Comparison of ENCODE assay signal across 15 mouse cellular contexts in genomic region chr5:8571118-8571517, GRCm38 (mm10). TPM values are rescaled to one million over a fixed set of nuclear protein-coding genes. Genes with fewer than 3 reads are reported as not detected.
DNase-seq lines count a peak whose midpoint lies in the region; TF ChIP-seq lines count a peak whose summit lies in the region.
"Had no signal": no experiment of that assay in that cellular context is flagged by ENCODE, and none has a peak within 500 bp of the region (broad histone marks: within the 10 kb centered on the region; RNA-seq: fewer than 3 reads in every experiment).

No protein-coding gene starts in this region.

- WGBS in lung, adult 2 months = 47% methylated on average over 3 of the region's 3 CpGs

- H3K4me1 ChIP-seq in lung, adult 2 months (ENCODE audit: control insufficient read depth, insufficient read depth, low read length) = peaks cover 5% of the 10 kb centered on the region
- H3K4me1 ChIP-seq: hindbrain, embryonic 12.5 days; limb, embryonic 13.5 days; lung, embryonic 15.5 days had no signal

- peak overlapping the region; percentile 36 for H3K4me3 ChIP-seq in gastrocnemius, adult 2 months
- peak overlapping the region; percentile 23 for H3K4me3 ChIP-seq in lung, adult 2 months (replicated peaks; ENCODE audit: extremely low read depth, low read depth, low read length)
- H3K4me3 ChIP-seq: erythroblast, embryonic 14.5 days; hindbrain, embryonic 12.5 days; limb, embryonic 13.5 days; lung, embryonic 15.5 days had no signal

- H3K27ac ChIP-seq in gastrocnemius, adult 2 months = peak overlapping the region; percentile 56
- H3K27ac ChIP-seq: hindbrain, embryonic 12.5 days; limb, embryonic 13.5 days; lung, embryonic 15.5 days had no signal

- TF ChIP-seq POLR2A in lung, adult 2 months (IDR thresholded peaks at IDR 0.05; ENCODE audit: borderline replicate concordance, extremely low read depth, low read depth, low read length) = no peak

- intact Hi-C loops in gastrocnemius, adult 2 months (cut with DNase I) = no loop called here

- no peak for TF ChIP-seq CTCF in gastrocnemius, adult 2 months (IDR thresholded peaks at IDR 0.05)
- no peak for TF ChIP-seq CTCF in lung, adult 2 months (IDR thresholded peaks at IDR 0.05; ENCODE audit: insufficient read depth, low read length)

- no peak for DNase-seq in gastrocnemius, adult 2 months
- DNase-seq in gastrocnemius, adult 8-10 months (ENCODE audit: low spot score in 2 of 2) = no peak
- DNase-seq in ES-CJ7 (ENCODE audit: low read depth, low spot score) (peak; percentile 3), adipocyte (ENCODE audit: low spot score) (no peak)
- DNase-seq in heart, adult 9 months (ENCODE audit: low spot score in 2 of 2) = peak; percentile 27 to 42
- no peak for DNase-seq in lung, adult 2 months
- no peak for DNase-seq in thymus, postnatal 14 days
- no peak for DNase-seq in kidney, postnatal 36 days
- DNase-seq: cerebellum, postnatal 36 days; kidney, adult 9 months; layer of hippocampus, adult 9-11 months had no signal

RNA-seq across cellular contexts. Expression of gene Rundc3b, which starts 51.6 kb away (rescaled TPM):
- total RNA-seq in gastrocnemius, adult 2 months (2021) = under 1 TPM; 0.05 to 0.17 TPM
- total RNA-seq in gastrocnemius, adult 8-10 months (2022) = under 1 TPM; 0.07 to 0.27 (median 0.16) TPM
- 0.25 and 0.35 TPM in 2 replicates for polyA plus RNA-seq in lung, adult 2 months (2012; rRNA removed)
- polyA plus RNA-seq: erythroblast, embryonic 14.5 days had no signal

Comparison
In these comparisons a context has a peak if more than half of its experiments do, and no peak if none do; other contexts are left out.
1. DNase-seq: peak in ES-CJ7 (single experiment) and heart, adult 9 months (2 of 2); none in gastrocnemius, adult 2 months (single experiment), gastrocnemius, adult 8-10 months (0 of 2), lung, adult 2 months (single experiment), thymus, postnatal 14 days (single experiment), adipocyte (single experiment) and kidney, postnatal 36 days (0 of 2).